Mouse (Mus musculus) liver, embryonic 11.5 days (tissue): Measurements from ENCODE around the gene Cd9. TPM values are rescaled to one million over a fixed set of nuclear protein-coding genes. Genes with fewer than 3 reads are reported as not detected.
"Not testable (repeated sequence)": the region's sequence is repeated elsewhere in the genome, so short reads cannot be mapped to it uniquely, and the experiment has no call there.

ENCODE experiments used
- ATAC-seq: fragments of 200-750 bp; cut with Nextera tagmentation; replicated peaks from 2 replicates; pipeline ENCODE4 v1.8.0; 2017; ENCODE audit warnings: moderate number of reproducible peaks, mild to moderate bottlenecking, moderate TSS enrichment, moderate library complexity; ENCODE audit not compliant: low FRiP score
- DNase-seq: peaks from one replicate; pipeline ENCODE4 v3.0.0-alpha.2; 2017; ENCODE audit warnings: low spot score
- H3K27ac ChIP-seq: fragments of 300-500 bp; sonication (generic); 2 replicates; pipeline ENCODE4 v1.5.1; 2014; ENCODE audit warnings: mild to moderate bottlenecking, low read depth, low read length, control low read depth
- H3K27me3 ChIP-seq: fragments of 300-500 bp; sonication (generic); replicated peaks from 2 replicates; pipeline ENCODE4 v1.6.1; 2014; ENCODE audit warnings: low read length, mixed read lengths; ENCODE audit not compliant: control insufficient read depth, insufficient read depth
- H3K36me3 ChIP-seq: fragments of 300-500 bp; sonication (generic); 2 replicates; pipeline ENCODE4 v1.6.1; 2014; ENCODE audit warnings: mild to moderate bottlenecking, low read length, moderate library complexity, mixed read lengths; ENCODE audit not compliant: control insufficient read depth, insufficient read depth
- H3K4me1 ChIP-seq: fragments of 300-500 bp; sonication (generic); replicated peaks from 2 replicates; pipeline ENCODE4 v1.6.1; 2014; ENCODE audit warnings: low read length, mixed read lengths; ENCODE audit not compliant: control insufficient read depth, insufficient read depth
- H3K4me2 ChIP-seq: fragments of 300-500 bp; sonication (generic); 2 replicates; pipeline ENCODE4 v1.6.1; 2014; ENCODE audit warnings: mild to moderate bottlenecking, control low read depth, moderate library complexity
- H3K4me3 ChIP-seq: fragments of 300-500 bp; sonication (generic); 2 replicates; pipeline ENCODE4 v1.5.1; 2014; ENCODE audit warnings: low read depth, low read length, control low read depth
- H3K9ac ChIP-seq: fragments of 300-500 bp; sonication (generic); 2 replicates; pipeline ENCODE4 v1.6.1; 2014; ENCODE audit warnings: low read depth, low read length, control low read depth
- H3K9me3 ChIP-seq: fragments of 300-500 bp; sonication (generic); 2 replicates; pipeline ENCODE4 v1.6.1; 2016; ENCODE audit warnings: low read length, inconsistent platforms, mixed read lengths; ENCODE audit not compliant: control insufficient read depth
- WGBS: fragments of 180-500 bp; shearing (Covaris S2); extraction: QIAGEN DNeasy Blood & Tissue Kit; methylation state at CpG from one replicate; pipeline ENCODE4 v1.1.7; 2014; 5-methylcytosine and 5-hydroxymethylcytosine counted together
- polyA plus RNA-seq: library from polyadenylated mRNA; unstranded; fragments of >200 nt; fragmentation: Nextera tagmentation; extraction: Ambion mirVana; gene quantifications from 2 replicates; pipeline ENCODE4 v1.2.1, GENCODE M21; 2014

Gene Cd9
- polyA plus RNA-seq, 1 experiment from 2014 or later: 113 TPM

DNA sequence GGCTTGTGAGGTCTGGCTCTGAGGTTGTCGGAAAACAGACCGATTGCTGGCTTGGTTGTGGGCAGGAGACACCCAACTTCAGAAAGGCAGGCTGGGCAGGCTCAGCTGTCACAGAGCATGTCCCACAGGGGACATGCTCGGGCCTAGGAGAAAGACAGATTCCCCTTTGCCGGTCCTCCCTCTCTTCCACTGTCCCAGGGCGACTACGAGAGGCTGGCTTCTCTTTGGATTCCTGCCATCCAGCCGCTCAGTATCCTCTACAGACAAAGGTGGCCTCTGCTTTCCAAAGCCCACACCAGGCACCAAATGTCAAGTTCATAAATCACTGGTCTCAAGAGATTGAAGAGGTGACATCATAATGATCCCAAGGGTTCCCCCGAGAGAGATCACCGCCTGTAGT, 2.6 kb downstream of the Cd9 start:
- H3K4me1 ChIP-seq: peaks cover 21% of the 10 kb centered on the region
- ATAC-seq (no peak), DNase-seq (no peak)
- H3K36me3 ChIP-seq: no peaks in the 10 kb centered on the region
- 70% methylated on average over 9 of the region's 9 CpGs for WGBS
- no peak overlapping the region for H3K4me3 ChIP-seq
- peaks cover 10% of the 10 kb centered on the region for H3K27me3 ChIP-seq
- H3K4me2 ChIP-seq: no peak overlapping the region; the same call in none of the 2 replicates
- no peaks in the 10 kb centered on the region for H3K9me3 ChIP-seq
- no peak overlapping the region for H3K9ac ChIP-seq
- no peak overlapping the region for H3K27ac ChIP-seq

DNA sequence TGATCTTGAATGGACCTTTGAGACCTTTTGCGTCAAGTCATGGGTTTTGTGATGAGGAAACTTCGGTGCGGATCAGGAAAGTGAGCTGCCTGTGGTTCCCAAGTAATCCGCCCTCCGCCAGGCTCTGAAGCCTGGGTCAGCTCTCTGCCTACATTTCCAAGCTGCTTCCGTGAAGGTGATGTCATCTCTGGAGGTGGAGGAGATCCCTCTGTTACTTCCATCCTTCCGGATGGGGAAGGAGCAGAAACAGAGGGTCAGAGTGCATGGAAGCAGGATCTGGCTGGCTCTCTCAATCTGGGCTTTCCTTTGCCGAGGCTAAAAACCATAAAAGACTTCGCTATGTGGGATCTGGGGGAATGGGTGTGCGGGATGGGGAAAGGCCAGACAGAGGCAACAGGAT, 3.2 kb downstream of the Cd9 start:
- Histone ChIP-seq H3K4me2 (peak overlapping the region; percentile 24), H3K9ac (no peak overlapping the region), H3K27ac (no peak overlapping the region), H3K36me3 (no peaks in the 10 kb centered on the region), H3K4me3 (no peak overlapping the region), H3K27me3 (peaks cover 10% of the 10 kb centered on the region), H3K9me3 (no peaks in the 10 kb centered on the region), H3K4me1 (peaks cover 21% of the 10 kb centered on the region)
- WGBS: 89% methylated on average over 10 of the region's 10 CpGs
- DNase-seq: no peak
- no peak for ATAC-seq

DNA sequence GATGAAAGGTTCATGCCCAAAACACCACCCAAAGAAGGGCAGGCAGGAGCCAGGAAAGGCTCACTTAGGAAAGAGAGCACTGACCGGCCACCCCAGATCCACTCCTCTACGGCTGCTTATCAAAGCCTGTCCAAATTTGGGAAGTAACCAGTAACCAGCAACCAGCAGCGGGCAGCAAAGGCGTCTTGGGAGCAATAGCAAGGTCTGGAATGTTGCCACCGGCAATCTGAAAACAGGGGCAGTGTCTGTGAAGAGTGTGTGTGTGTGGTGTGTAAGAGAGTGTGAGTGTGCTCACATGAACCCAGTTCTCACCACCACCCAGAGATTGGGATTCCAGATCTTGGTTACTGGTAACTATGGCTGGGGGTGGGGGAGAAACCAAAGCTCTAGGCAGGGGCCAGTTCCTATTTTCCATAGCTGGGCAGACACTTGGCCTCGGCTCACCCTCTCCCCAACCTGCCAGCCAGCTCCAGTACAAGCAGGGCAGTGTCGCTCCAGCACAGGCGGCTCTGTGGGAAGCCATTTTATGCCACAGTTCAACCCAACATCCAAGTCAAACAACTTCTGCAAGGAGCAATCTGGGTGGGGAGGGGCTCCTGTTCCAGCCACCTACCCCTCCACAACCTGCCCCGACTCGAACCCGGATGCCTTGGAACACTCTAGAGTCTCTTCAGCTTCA, 4.6 kb downstream of the Cd9 start:
- DNase-seq: no peak
- Histone ChIP-seq H3K27me3 (peaks cover 10% of the 10 kb centered on the region), H3K4me3 (no peak overlapping the region), H3K9me3 (no peaks in the 10 kb centered on the region), H3K9ac (no peak overlapping the region), H3K4me1 (peaks cover 29% of the 10 kb centered on the region), H3K27ac (no peak overlapping the region), H3K36me3 (no peaks in the 10 kb centered on the region), H3K4me2 (peak overlapping the region; percentile 9)
- ATAC-seq: no peak
- 59% methylated on average over 11 of the region's 11 CpGs for WGBS

DNA sequence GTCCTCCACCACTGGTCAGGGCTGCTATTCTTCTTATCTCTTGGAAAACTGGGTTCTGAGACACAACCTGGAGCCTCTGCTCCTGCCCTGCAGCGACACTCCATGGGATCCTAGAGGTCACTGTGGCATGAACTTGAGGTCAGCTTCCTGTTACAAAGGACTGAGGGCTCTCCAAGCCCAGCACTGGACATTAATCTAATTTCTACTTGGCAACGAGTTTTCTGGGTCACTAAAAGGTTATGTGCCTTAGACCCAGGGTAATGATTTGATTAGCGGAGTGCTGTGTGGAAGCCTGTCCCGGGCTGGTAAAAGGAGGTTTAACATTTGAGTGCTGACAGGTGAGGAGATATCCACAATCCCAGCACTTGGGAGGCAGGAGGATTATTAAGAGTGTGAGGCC, 9.0 kb downstream of the Cd9 start:
- Histone ChIP-seq H3K4me1 (peaks cover 55% of the 10 kb centered on the region), H3K36me3 (no peaks in the 10 kb centered on the region), H3K27ac (no peak overlapping the region), H3K27me3 (no peaks in the 10 kb centered on the region), H3K9ac (no peak overlapping the region), H3K4me3 (no peak overlapping the region), H3K9me3 (no peaks in the 10 kb centered on the region), H3K4me2 (no peak overlapping the region)
- DNase-seq: no peak
- WGBS: 34% methylated on average over 4 of the region's 4 CpGs
- ATAC-seq: no peak

DNA sequence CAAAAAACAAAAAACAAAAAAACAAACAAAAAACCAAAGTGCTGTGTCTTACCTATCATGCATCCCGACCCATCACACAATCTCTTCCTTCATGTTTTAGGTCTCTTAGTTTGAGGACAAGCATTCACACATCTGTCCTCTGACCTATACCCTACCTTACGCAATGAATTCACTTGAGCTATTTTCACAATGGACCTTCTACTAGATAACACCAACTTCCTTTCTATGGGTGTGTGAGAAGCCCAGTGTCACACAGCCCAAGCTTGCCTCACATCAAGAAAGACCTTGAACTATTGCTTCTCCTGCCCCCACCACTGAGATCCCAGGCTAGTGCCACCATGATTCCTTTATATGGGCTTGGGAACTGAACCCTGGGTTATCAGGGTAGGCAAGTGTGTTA, 9.9 kb downstream of the Cd9 start:
- H3K4me1 ChIP-seq: peaks cover 56% of the 10 kb centered on the region
- no peaks in the 10 kb centered on the region for H3K9me3 ChIP-seq
- no peak overlapping the region for H3K4me2 ChIP-seq
- no peak overlapping the region for H3K9ac ChIP-seq
- no peaks in the 10 kb centered on the region for H3K27me3 ChIP-seq
- no peaks in the 10 kb centered on the region for H3K36me3 ChIP-seq
- H3K27ac ChIP-seq: no peak overlapping the region
- 68% methylated on average over 2 of the region's 2 CpGs for WGBS
- H3K4me3 ChIP-seq: no peak overlapping the region
- no peak for DNase-seq
- no peak for ATAC-seq

DNA sequence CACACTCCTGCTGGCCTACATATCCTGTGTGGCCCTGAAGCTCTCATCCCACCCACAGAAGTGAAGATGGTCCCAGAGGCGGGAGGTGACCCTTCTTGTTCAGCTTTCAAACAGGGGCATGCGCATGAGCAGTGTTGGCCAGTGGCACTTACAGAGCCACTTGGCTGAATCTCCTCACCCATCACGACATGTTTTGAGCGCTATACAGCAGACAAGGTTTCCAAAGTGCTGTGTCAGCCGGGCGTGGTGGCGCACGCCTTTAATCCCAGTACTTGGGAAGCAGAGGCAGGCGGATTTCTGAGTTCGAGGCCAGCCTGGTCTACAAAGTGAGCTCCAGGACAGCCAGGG, 10.3 kb downstream of the Cd9 start:
- ATAC-seq, H3K36me3 ChIP-seq, H3K4me3 ChIP-seq, H3K4me2 ChIP-seq, DNase-seq, H3K27ac ChIP-seq, H3K9me3 ChIP-seq, H3K27me3 ChIP-seq: not testable (repeated sequence)
- WGBS: 86% methylated on average over 10 of the region's 10 CpGs
- Histone ChIP-seq H3K4me1 (peaks cover 56% of the 10 kb centered on the region), H3K9ac (0 out of 2 replicates have a peak overlapping the region, but pooled peaks have one; percentile 12)

DNA sequence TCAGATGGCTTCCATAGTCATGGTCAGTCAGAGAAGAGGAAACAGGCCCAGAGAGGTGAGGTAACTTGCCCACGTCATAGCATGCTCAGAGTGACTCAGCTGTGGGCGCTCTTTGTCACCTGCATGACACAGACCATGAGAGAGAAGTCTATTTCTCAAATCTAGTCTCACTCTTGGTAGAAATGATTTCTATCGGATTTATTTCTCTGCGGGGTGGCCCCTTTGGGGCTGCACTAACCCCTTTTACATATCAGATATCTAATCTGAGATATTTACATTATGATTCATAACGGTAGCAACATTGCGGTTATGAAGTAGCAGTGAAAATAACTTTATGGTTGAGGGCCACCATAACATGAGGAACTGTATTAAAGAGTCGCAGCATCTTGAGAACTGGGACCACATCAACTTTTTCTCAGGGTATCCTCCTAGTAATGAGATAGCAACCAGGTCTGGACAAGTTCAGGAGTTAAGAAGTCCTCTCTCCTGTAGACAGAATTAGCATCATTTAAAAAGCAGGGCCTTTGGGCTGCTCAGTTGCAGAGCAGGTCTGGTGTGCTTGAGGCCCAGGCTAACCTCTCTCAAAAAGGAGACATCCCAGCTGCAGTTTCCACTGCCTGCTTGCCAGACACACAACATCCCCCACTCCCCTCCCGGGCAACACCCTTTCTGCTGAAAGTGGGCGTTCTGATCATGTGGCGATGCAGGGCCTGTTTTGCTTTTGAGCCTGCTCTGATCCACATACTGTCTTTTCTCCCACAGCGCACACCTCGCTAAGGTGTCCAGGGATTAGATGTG, 10.9 kb downstream of the Cd9 start:
- no peak overlapping the region for H3K4me2 ChIP-seq
- no peaks in the 10 kb centered on the region for H3K27me3 ChIP-seq
- DNase-seq: no peak
- H3K27ac ChIP-seq: no peak overlapping the region
- peaks cover 56% of the 10 kb centered on the region for H3K4me1 ChIP-seq
- WGBS: 78% methylated on average over 12 of the region's 12 CpGs
- no peaks in the 10 kb centered on the region for H3K9me3 ChIP-seq
- no peak overlapping the region for H3K4me3 ChIP-seq
- no peaks in the 10 kb centered on the region for H3K36me3 ChIP-seq
- no peak for ATAC-seq
- H3K9ac ChIP-seq: 0 out of 2 replicates have a peak overlapping the region, but pooled peaks have one; percentile 12

DNA sequence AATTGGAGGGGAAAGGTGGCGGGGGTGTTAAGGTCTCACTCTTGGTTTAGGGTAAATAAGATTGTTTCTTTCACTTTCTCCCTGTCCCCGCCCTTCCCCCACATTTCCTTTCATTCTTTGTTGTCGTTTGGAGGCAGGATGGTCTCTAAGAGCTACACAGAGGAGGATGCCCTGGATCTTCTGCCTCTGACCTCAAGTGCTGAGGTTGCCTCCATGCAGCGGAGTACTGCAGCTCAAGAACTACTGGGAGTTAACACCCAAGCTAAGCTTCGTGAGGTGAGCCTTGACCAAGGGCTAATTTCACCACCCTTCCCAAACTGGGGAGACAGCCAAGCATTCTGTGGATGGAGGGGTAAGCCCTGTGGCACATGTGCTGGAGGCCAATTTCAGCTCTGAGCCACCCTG, 12.2 kb downstream of the Cd9 start:
- Histone ChIP-seq H3K27me3 (no peaks in the 10 kb centered on the region), H3K4me3 (no peak overlapping the region), H3K4me2 (peak overlapping the region; percentile 59), H3K4me1 (peaks cover 65% of the 10 kb centered on the region), H3K27ac (peak overlapping the region; percentile 80; the same call in 1 of the 2 replicates), H3K9me3 (no peaks in the 10 kb centered on the region), H3K36me3 (no peaks in the 10 kb centered on the region), H3K9ac (no peak overlapping the region)
- WGBS: 41% methylated on average over 5 of the region's 5 CpGs
- ATAC-seq (no peak), DNase-seq (no peak)
